Mouse (Mus musculus) heart, adult 2 months (tissue): ENCODE results near the gene Faap20.

Source experiments
- CTCF ChIP-seq: fragments of 200-600 bp; IDR thresholded peaks from 2 replicates; pipeline ENCODE4 v1.8.1; 2022; ENCODE audit warnings: antibody characterized with exemption, mild to moderate bottlenecking, moderate library complexity
- EP300 ChIP-seq: fragments of 200-500 bp; IDR thresholded peaks from 2 replicates; pipeline ENCODE4 v1.6.1; 2011; ENCODE audit warnings: low read depth, low read length, control low read depth; ENCODE audit not compliant: insufficient read depth

DNA sequence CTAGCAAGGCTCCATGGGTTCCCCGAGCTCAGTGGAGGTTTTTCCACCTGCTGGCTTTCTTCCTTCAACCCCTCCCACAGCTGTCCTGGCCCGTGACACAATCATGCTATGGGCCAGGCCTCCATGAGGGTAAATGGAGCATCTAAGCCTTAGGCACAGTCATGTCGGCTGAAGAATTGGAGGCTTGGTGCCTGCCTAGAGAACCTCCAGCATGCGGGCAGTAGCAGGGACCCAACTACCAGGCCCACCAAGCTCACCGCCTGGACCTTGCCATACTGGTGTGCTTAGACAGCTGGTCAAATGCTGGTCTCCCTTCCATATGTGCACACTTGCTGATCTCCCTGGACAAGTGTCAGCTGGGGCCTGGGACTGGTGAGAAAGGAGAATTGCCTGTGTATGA lies 23.7 kb upstream of the Faap20 start:
- no peak for TF ChIP-seq CTCF
- no peak for TF ChIP-seq EP300
